Mouse (Mus musculus) MEL (cell line): ENCODE data around the gene Eef1akmt3.

ENCODE experiments used
- CTCF ChIP-seq, 3 experiments: IDR thresholded peaks in 2 of 3; conservative IDR thresholded peaks in 1 of 3; 2 replicates each; pipeline ENCODE4 v1.5.1; 2011 to 2012; ENCODE audit warnings: low read length in 3 of 3, low read depth in 2 of 3, mild to moderate bottlenecking in 2 of 3, improper control_type of control experiment in 1 of 3, inconsistent platforms in 1 of 3, mixed read lengths in 1 of 3, moderate library complexity in 1 of 3; ENCODE audit not compliant: control insufficient read depth in 1 of 3, insufficient read depth in 1 of 3, poor library complexity in 1 of 3, severe bottlenecking in 1 of 3
- POLR2A ChIP-seq, 2 experiments: IDR thresholded peaks; 2 replicates each; pipeline ENCODE4 v1.6.1; 2011 to 2012; ENCODE audit warnings: low read length in 2 of 2, mild to moderate bottlenecking in 2 of 2, control low read depth in 1 of 2, improper control_type of control experiment in 1 of 2, low read depth in 1 of 2, moderate library complexity in 1 of 2; ENCODE audit not compliant: control insufficient read depth in 1 of 2, insufficient read depth in 1 of 2, poor library complexity in 1 of 2
- POLR2AphosphoS5 ChIP-seq: IDR thresholded peaks from 2 replicates; pipeline ENCODE4 v1.6.1; 2012; ENCODE audit warnings: low read depth, borderline replicate concordance, mild to moderate bottlenecking, inconsistent platforms, low read length, moderate library complexity, mixed read lengths

DNA sequence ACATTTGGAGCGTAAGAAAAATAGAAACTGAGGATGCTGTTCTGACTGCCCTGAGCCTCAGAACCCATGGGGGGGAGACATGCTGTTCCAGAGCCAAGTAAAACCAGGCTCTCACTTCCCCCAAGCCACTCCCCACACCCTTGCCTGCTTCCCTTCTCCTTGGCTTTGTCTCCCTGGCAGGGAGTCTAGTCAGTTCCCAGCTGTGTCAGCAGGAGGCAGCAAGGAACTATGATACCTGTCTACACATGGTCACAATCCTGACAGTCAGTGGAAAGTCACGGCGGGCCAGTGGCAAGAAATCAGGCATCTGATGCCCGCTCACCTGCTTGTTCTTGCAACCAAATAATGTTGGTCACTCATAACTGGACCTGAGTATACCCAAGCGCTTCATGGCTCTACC, 24.8 kb downstream of the Eef1akmt3 start:
- TF ChIP-seq POLR2AphosphoS5 = no peak
- TF ChIP-seq POLR2A (IDR thresholded peaks at IDR 0.05; ENCODE audit: control insufficient read depth in 1 of 2, insufficient read depth in 1 of 2, low read depth in 1 of 2, low read length in 2 of 2, poor library complexity in 1 of 2) = no peak
- TF ChIP-seq CTCF (IDR thresholded peaks at IDR 0.05 in 2 of 3, conservative IDR thresholded peaks at IDR 0.05 in 1 of 3; ENCODE audit: control insufficient read depth in 1 of 3, insufficient read depth in 1 of 3, low read depth in 2 of 3, low read length in 3 of 3, poor library complexity in 1 of 3, severe bottlenecking in 1 of 3) = peak in 1 of 3 experiments; percentile 30; a peak in 2 of 6 replicates
